Mouse (Mus musculus): ENCODE measurements around the gene Spns3. TPM values are rescaled to one million over a fixed set of nuclear protein-coding genes. Genes with fewer than 3 reads are reported as not detected.

Spns3 gene
- polyA plus RNA-seq, 1 experiment = 0.15 TPM

GRCm38 (mm10) chr11:72503501-72503921 lies 46.8 kb downstream of the Spns3 start:
- H3K9ac ChIP-seq (ENCODE audit: low read depth, poor library complexity, severe bottlenecking) = no peak overlapping the region
- TF ChIP-seq CTCF (IDR thresholded peaks at IDR 0.05; ENCODE audit: low read depth, low read length) (no peak), POLR2A (IDR thresholded peaks at IDR 0.05; ENCODE audit: insufficient read depth, low read length) (no peak), EP300 (IDR thresholded peaks at IDR 0.05; ENCODE audit: insufficient read depth, low read depth, low read length) (no peak)
- H3K4me3 ChIP-seq (ENCODE audit: low read depth, low read length) = no peak overlapping the region
- no peaks in the 10 kb centered on the region for H3K9me3 ChIP-seq (replicated peaks; ENCODE audit: control insufficient read depth, insufficient read depth, low read length, poor library complexity, severe bottlenecking)
- H3K4me1 ChIP-seq (ENCODE audit: control insufficient read depth, insufficient read depth, low read length) = no peaks in the 10 kb centered on the region
- H3K27ac ChIP-seq (ENCODE audit: insufficient read depth, low read length) = no peak overlapping the region
- H3K36me3 ChIP-seq (ENCODE audit: control insufficient read depth, insufficient read depth, low read length, poor library complexity, severe bottlenecking) = no peaks in the 10 kb centered on the region
- no peaks in the 10 kb centered on the region for H3K27me3 ChIP-seq (ENCODE audit: control insufficient read depth, insufficient read depth, low read length, poor library complexity, severe bottlenecking)

GRCm38 (mm10) chr11:72502236-72502635 lies 48.1 kb downstream of the Spns3 start:
- no peaks in the 10 kb centered on the region for H3K4me1 ChIP-seq (ENCODE audit: control insufficient read depth, insufficient read depth, low read length)
- H3K27ac ChIP-seq (ENCODE audit: insufficient read depth, low read length) = no peak overlapping the region
- H3K9me3 ChIP-seq (replicated peaks; ENCODE audit: control insufficient read depth, insufficient read depth, low read length, poor library complexity, severe bottlenecking) = no peaks in the 10 kb centered on the region
- TF ChIP-seq EP300 (IDR thresholded peaks at IDR 0.05; ENCODE audit: insufficient read depth, low read depth, low read length) (no peak), POLR2A (IDR thresholded peaks at IDR 0.05; ENCODE audit: insufficient read depth, low read length) (no peak), CTCF (IDR thresholded peaks at IDR 0.05; ENCODE audit: low read depth, low read length) (no peak)
- no peaks in the 10 kb centered on the region for H3K36me3 ChIP-seq (ENCODE audit: control insufficient read depth, insufficient read depth, low read length, poor library complexity, severe bottlenecking)
- H3K4me3 ChIP-seq (ENCODE audit: low read depth, low read length) = no peak overlapping the region
- no peak overlapping the region for H3K9ac ChIP-seq (ENCODE audit: low read depth, poor library complexity, severe bottlenecking)
- no peaks in the 10 kb centered on the region for H3K27me3 ChIP-seq (ENCODE audit: control insufficient read depth, insufficient read depth, low read length, poor library complexity, severe bottlenecking)

- Histone ChIP-seq H3K27me3 (ENCODE audit: control insufficient read depth, insufficient read depth, low read length, poor library complexity, severe bottlenecking) (no peaks in the 10 kb centered on the region), H3K9me3 (replicated peaks; ENCODE audit: control insufficient read depth, insufficient read depth, low read length, poor library complexity, severe bottlenecking) (no peaks in the 10 kb centered on the region)
- TF ChIP-seq POLR2A (IDR thresholded peaks at IDR 0.05; ENCODE audit: insufficient read depth, low read length) (no peak), CTCF (IDR thresholded peaks at IDR 0.05; ENCODE audit: low read depth, low read length) (no peak), EP300 (IDR thresholded peaks at IDR 0.05; ENCODE audit: insufficient read depth, low read depth, low read length) (no peak)
Measured at GRCm38 (mm10) chr11:72501426-72502002, 48.8 kb downstream of the Spns3 start.

GRCm38 (mm10) chr11:72500139-72500538 lies 50.2 kb downstream of the Spns3 start:
- H3K9ac ChIP-seq (ENCODE audit: low read depth, poor library complexity, severe bottlenecking) = no peak overlapping the region
- no peaks in the 10 kb centered on the region for H3K9me3 ChIP-seq (replicated peaks; ENCODE audit: control insufficient read depth, insufficient read depth, low read length, poor library complexity, severe bottlenecking)
- H3K27ac ChIP-seq (ENCODE audit: insufficient read depth, low read length) = no peak overlapping the region
- no peak overlapping the region for H3K4me3 ChIP-seq (ENCODE audit: low read depth, low read length)
- H3K4me1 ChIP-seq (ENCODE audit: control insufficient read depth, insufficient read depth, low read length) = no peaks in the 10 kb centered on the region
- H3K36me3 ChIP-seq (ENCODE audit: control insufficient read depth, insufficient read depth, low read length, poor library complexity, severe bottlenecking) = no peaks in the 10 kb centered on the region
- H3K27me3 ChIP-seq (ENCODE audit: control insufficient read depth, insufficient read depth, low read length, poor library complexity, severe bottlenecking) = no peaks in the 10 kb centered on the region
- TF ChIP-seq CTCF (IDR thresholded peaks at IDR 0.05; ENCODE audit: low read depth, low read length) = no peak
- TF ChIP-seq EP300 (IDR thresholded peaks at IDR 0.05; ENCODE audit: insufficient read depth, low read depth, low read length) = no peak
- no peak for TF ChIP-seq POLR2A (IDR thresholded peaks at IDR 0.05; ENCODE audit: insufficient read depth, low read length)

More at GRCm38 (mm10) chr11:72501426-72502002, 48.8 kb downstream of the Spns3 start:
- Histone ChIP-seq H3K4me1 (ENCODE audit: control insufficient read depth, insufficient read depth, low read length) (no peaks in the 10 kb centered on the region), H3K27ac (ENCODE audit: insufficient read depth, low read length) (no peak overlapping the region), H3K4me3 (ENCODE audit: low read depth, low read length) (no peak overlapping the region), H3K36me3 (ENCODE audit: control insufficient read depth, insufficient read depth, low read length, poor library complexity, severe bottlenecking) (no peaks in the 10 kb centered on the region), H3K9ac (ENCODE audit: low read depth, poor library complexity, severe bottlenecking) (no peak overlapping the region)

- H3K4me3 ChIP-seq (ENCODE audit: low read depth, low read length) = no peak overlapping the region
- H3K27ac ChIP-seq (ENCODE audit: insufficient read depth, low read length) = no peak overlapping the region
- TF ChIP-seq POLR2A (IDR thresholded peaks at IDR 0.05; ENCODE audit: insufficient read depth, low read length) (no peak), CTCF (IDR thresholded peaks at IDR 0.05; ENCODE audit: low read depth, low read length) (no peak), EP300 (IDR thresholded peaks at IDR 0.05; ENCODE audit: insufficient read depth, low read depth, low read length) (no peak)
- no peaks in the 10 kb centered on the region for H3K4me1 ChIP-seq (ENCODE audit: control insufficient read depth, insufficient read depth, low read length)
- H3K9ac ChIP-seq (ENCODE audit: low read depth, poor library complexity, severe bottlenecking) = no peak overlapping the region
- H3K9me3 ChIP-seq (replicated peaks; ENCODE audit: control insufficient read depth, insufficient read depth, low read length, poor library complexity, severe bottlenecking) = no peaks in the 10 kb centered on the region
- no peaks in the 10 kb centered on the region for H3K27me3 ChIP-seq (ENCODE audit: control insufficient read depth, insufficient read depth, low read length, poor library complexity, severe bottlenecking)
- no peaks in the 10 kb centered on the region for H3K36me3 ChIP-seq (ENCODE audit: control insufficient read depth, insufficient read depth, low read length, poor library complexity, severe bottlenecking)
Measured at GRCm38 (mm10) chr11:72497367-72497766, 52.9 kb downstream of the Spns3 start.

GRCm38 (mm10) chr11:72496775-72497174 lies 53.5 kb downstream of the Spns3 start:
- H3K9me3 ChIP-seq (replicated peaks; ENCODE audit: control insufficient read depth, insufficient read depth, low read length, poor library complexity, severe bottlenecking) = no peaks in the 10 kb centered on the region
- H3K27ac ChIP-seq (ENCODE audit: insufficient read depth, low read length) = no peak overlapping the region
- no peaks in the 10 kb centered on the region for H3K36me3 ChIP-seq (ENCODE audit: control insufficient read depth, insufficient read depth, low read length, poor library complexity, severe bottlenecking)
- H3K4me3 ChIP-seq (ENCODE audit: low read depth, low read length) = no peak overlapping the region
- no peak overlapping the region for H3K9ac ChIP-seq (ENCODE audit: low read depth, poor library complexity, severe bottlenecking)
- H3K4me1 ChIP-seq (ENCODE audit: control insufficient read depth, insufficient read depth, low read length) = no peaks in the 10 kb centered on the region
- TF ChIP-seq POLR2A (IDR thresholded peaks at IDR 0.05; ENCODE audit: insufficient read depth, low read length) = no peak
- TF ChIP-seq EP300 (IDR thresholded peaks at IDR 0.05; ENCODE audit: insufficient read depth, low read depth, low read length) = no peak
- TF ChIP-seq CTCF (IDR thresholded peaks at IDR 0.05; ENCODE audit: low read depth, low read length) = no peak
- H3K27me3 ChIP-seq (ENCODE audit: control insufficient read depth, insufficient read depth, low read length, poor library complexity, severe bottlenecking) = no peaks in the 10 kb centered on the region

All from ES-Bruce4 (cell line).